Mouse (Mus musculus): ENCODE data around the gene Rad51b.

The Rad51b gene

DNA sequence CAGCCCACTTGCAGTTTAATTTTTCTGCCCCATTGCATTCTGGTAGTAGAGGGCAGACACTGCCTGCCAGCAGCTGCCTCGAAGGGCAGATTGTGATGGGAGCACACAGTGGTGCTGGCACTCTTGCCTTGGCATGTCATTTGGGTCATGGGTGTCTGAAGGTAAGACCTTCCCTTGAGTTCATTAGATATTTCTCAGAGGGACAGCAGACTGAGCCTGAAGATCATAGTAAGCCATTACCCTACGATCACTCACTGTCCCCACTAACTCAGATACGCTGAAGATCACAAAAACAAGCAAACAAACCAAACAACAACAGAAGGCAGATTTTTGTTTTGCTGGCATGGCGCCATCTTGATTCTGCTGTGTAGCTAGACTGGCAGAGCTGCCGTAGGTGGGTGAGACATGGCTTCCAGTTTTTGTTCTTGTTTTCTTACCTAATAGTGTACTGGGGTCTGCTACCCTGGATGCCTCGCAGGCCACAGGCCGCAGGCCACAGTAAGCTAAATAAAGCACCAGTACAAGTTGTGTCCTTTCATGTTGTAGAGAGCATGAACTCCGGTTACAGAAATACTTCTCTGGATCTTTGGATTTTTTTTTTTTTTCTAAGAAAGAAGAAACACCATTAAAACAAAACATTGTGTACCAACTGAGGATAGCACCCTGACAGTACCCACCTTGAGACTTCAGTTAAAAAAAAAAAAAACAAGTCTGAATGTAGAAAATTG, 316.1 kb downstream of the Rad51b start:
- in situ Hi-C loops (cut with MboI, MseI): loop anchor here (5.0 to 25.0 kb wide), 2 partner anchors 174 to 514 kb away; no protein-coding TSS in a partner anchor

- in situ Hi-C loops (cut with MboI, MseI): loop anchor here (5.0 to 25.0 kb wide), 2 partner anchors 173 to 513 kb away; no protein-coding TSS in a partner anchor
These were observed 316.9 kb downstream of the Rad51b start for GRCm38 (mm10) chr12:79613846-79614582.

- in situ Hi-C loops (cut with MboI, MseI): loop anchor here (5.0 to 25.0 kb wide), 2 partner anchors 173 to 513 kb away; no protein-coding TSS in a partner anchor
These were observed 317.5 kb downstream of the Rad51b start for GRCm38 (mm10) chr12:79614583-79614953.

DNA sequence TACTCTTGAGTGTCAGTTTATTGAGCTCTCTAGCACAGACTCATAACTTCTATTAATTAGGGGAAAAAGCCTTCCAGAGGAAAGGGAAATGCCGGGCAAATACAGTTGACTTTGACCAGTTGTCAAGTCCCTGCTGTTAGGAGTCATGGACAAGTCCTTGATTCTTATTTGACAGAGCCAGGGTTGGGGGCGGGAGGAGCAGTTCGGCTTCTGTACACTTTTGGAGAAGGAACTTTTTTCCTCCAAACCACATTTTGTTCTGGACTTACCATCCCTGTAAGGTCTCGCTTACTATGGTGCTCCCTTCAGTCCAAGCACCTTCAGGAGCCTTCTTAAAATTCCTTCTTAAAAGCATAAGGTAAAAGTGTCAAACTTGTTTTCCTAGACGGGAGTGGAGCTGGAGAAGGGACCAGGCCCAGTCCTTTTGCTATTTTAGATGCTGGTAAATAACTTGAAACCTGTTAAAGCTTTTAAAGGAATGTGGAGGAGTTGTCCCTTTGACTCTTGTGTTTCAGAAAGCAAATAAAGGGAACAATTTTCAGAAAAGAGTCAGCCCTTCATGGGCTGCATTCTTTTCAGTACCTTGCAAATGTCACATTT, 318.7 kb downstream of the Rad51b start:
- in situ Hi-C loops (cut with MboI, MseI): loop anchor here (25.0 kb wide), 1 partner anchor 171 kb away; no protein-coding TSS in a partner anchor

GRCm38 (mm10) chr12:79619009-79619408, 321.9 kb downstream of the Rad51b start:
- in situ Hi-C loops (cut with MboI, MseI): loop anchor here (25.0 kb wide), 1 partner anchor 168 kb away; no protein-coding TSS in a partner anchor

- in situ Hi-C loops (cut with MboI, MseI): loop anchor here (25.0 kb wide), 1 partner anchor 167 kb away; no protein-coding TSS in a partner anchor
These were observed 323.6 kb downstream of the Rad51b start for GRCm38 (mm10) chr12:79620693-79621092.

DNA sequence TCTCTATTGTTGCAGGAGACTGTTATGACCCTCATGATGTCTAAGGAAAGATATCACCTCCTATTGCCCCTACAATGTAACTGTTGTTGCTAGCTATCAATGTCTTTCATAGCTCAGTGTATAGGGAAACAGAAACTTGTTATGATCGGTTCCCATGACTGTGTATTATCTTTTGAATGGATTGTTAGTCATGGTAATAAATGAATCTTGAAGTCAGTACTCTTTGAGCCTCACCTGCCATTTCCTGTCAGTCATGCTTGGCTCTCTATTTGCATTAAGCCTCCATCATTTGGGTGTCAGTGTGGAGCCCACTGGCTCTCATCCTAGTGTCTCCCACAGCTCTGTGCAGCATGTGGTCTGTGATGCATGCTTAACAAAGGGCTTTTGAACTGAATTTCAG, 326.2 kb downstream of the Rad51b start:
- in situ Hi-C loops (cut with MboI, MseI): loop anchor here (25.0 kb wide), 1 partner anchor 164 kb away; no protein-coding TSS in a partner anchor

DNA sequence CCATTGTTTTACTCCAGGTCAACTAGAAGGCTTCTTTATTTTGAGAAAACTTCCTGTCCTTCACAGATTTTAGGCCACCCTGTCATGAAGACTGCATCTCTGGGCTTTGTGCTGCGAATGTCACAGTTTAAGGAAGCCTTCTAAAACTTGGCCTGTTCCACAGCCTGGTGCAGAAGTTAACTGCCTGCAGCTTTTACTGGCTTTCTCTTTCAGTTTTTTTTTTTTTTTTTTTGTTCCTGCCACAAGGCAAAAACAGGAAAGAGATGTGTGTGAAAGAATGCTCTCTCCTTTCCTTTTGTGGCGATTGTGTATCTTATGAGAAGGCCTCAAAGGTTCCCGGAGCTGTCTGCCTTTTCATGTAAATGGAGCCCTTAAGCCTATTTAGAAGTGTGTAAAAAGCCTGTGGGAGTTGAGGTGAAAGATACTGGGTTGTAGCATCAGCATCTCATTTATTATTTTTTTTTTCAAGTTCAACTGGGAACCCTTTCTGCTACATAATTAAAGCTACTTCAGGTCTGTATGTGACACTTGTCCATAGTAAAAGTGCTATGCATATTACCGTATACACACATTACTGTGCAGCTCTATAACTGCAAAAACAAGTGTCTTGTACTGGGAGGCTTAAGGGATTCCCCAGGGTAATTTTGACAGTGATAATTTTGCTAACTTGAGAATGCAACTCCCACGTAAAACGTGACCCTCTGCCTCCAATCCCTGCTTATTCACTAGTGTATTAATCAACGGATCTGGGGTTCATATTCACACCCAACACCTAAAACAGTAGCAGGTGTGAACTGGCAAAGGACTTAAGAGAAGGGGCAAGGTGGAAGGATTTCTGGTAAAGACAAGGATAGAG, 328.8 kb downstream of the Rad51b start:
- in situ Hi-C loops (cut with MboI, MseI): no loop called here

DNA sequence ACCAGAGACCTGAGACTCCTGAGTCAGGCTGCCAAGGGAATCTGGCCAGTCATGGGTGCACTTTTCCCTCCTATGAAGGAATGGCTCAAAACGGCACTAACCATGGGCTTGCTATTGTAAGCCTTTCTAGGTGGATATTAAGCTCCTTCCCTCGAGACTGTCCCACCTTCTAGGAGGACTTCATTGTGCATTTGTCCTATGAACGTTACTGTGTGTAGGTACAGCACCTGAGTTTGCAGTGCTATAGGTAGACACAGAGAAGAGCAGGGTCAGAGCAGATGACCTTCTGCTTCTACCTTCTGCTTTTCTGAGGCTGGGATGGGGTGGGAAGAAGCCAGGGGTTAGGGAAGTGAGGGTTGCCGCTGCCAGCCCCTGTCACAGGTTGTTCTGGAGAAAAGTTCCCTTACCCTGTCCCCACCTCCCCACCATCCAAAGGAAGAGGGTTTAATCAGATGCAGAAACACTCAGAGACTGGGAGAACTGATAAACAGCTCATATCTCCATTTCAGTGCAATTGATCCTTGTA, 329.5 kb downstream of the Rad51b start:
- in situ Hi-C loops (cut with MboI, MseI): no loop called here

- in situ Hi-C loops (cut with MboI, MseI): no loop called here
These were observed 330.5 kb downstream of the Rad51b start for GRCm38 (mm10) chr12:79627351-79628120.

GRCm38 (mm10) chr12:79628121-79628774, 331.2 kb downstream of the Rad51b start:
- in situ Hi-C loops (cut with MboI, MseI): no loop called here

DNA sequence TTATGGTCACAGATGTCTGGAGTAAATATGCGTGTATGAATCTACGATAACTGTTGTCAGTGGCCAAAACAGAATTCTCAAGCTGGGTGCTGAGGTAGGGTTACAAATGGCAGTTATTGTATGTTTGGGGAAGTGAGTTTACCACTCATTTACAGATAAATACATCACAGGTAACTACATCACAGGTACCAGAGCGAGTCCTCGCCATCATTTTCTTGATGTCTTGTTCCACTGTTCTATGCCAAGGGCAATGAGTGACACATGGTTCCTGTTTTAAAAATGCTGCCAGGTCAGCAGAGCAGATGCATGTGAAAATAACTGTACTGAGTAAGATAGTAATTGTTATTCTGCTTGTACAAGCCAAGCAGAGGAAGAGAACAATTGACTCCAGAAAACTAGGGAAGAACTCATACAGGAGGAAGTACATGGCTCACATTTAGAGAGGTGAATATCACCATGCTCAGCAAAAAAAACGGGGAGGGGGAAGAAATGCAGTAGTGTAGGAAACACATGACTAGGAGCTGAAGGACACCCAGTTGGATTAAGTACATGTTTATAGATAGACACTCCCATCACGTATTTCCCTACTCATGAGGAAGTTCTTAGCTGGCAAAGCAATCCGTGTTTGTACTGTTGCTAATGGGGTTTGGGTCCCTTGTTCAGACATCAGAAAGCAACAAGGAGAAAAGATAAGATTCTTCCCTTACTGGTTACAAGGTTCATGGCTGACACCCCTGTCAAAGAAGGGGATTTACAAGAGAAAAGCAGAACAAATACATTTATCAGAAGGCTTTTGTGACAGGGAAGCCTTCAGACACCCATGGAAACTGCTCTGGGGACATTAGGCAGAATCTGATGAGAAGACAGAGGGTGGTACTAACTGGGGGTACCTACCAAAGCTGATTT, 333.1 kb downstream of the Rad51b start:
- in situ Hi-C loops (cut with MboI, MseI): no loop called here

DNA sequence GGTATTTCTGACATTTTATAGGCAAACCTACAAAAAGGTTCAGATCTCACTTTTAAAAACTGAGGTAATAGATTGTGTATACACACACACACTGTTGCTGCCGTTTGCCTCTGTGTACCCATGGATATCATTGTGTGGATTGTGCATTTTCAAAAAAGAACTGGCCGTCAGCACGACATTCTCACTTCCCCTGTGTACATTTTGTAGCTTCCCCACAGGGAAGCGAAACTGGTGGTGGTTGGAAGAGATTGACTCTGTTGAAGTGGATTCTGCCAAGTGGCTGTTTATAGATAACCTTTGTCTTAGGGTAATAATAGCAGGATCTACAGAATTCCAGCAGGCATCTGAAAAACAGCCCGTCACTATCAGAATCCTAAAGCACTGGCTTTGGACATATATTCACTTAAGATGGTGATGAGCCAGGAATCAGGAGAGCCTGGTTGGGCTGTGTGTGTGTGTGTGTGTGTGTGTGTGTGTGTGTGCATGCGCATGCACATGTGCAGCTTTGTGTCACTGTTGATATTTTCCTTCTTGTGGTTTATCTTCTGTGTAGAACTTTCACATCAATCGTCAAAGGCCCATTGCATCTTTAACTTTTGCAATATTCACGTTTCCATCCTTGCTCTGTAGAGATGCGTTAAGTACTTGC, 336.5 kb downstream of the Rad51b start:
- in situ Hi-C loops (cut with MboI, MseI): no loop called here

DNA sequence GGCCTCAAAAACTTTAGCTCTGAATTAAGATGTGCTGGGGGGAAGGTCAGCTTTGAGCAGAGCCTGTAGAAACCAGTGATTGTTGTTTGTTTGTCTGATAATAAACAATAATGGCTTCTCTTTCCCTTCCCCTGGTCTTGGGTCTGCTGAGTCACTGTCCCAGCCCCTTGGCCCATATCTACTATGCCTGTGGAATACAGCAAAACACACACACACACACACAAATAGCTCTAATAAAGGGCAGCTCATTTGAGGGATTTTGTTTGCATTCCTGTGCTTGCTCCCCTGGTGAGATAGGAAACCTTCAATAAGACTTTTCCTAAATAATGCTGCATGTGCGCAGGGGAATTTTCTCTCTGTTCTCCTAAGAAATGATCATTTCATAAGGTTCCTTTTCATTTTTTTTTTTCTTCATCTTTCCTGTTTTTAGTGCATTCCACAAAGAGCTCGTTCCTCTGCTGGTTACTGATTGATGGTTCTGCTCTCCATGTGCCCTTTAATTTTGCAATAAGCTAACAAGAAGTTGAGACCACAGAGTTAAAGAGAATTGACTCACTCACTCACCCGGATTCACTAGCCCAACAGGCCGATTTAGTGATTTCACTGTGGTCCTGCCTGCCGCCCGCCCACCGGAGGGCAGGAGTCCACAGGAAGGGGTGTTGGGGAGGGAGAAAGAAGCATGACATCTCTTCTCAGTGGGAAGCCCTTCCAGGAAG, 344.6 kb downstream of the Rad51b start:
- in situ Hi-C loops (cut with MboI, MseI): loop anchor here (10.0 kb wide), 1 partner anchor 473 kb away; the partner anchor contains the start of gene Zfp36l1

DNA sequence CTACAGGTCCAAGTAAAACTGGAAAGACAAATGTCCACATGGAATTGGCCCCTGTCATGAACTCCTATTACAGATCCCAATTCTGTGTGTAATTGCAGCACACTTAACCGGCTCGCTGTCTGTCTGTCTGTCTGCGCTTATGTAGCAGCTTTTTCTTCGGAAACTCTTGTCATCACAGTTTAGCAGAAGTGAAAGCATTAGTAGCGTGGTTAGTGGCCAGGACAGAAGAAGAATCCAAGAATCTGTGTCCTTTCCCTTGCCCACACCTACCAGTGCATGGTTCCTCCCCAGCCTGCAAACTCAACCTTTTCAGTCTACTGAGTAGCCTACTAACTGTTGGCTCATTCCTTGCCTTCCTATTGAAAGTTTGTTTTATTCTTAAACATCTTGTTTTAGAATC, 345.6 kb downstream of the Rad51b start:
- in situ Hi-C loops (cut with MboI, MseI): loop anchor here (10.0 kb wide), 1 partner anchor 472 kb away; the partner anchor contains the start of gene Zfp36l1

DNA sequence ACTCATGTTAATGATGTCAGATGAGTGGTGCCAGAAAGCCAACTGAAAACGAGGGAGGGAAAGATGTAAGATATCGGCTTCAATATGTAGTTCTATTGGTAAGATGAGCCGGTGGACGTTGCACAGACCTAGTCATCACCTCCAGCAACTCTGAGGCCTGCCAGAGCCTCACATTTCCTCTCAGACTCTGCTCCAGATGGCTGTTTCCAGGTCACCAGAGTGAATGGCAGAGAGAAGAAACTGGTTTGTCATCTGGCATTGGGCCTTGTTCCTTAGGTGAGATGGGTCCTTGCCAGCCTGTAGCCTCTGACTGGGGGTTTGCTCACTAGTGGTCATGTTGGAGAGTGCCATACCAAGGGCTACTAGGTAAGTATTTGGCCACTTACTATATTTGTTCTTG, 348.6 kb downstream of the Rad51b start:
- in situ Hi-C loops (cut with MboI, MseI): loop anchor here (10.0 kb wide), 1 partner anchor 469 kb away; the partner anchor contains the start of gene Zfp36l1

DNA sequence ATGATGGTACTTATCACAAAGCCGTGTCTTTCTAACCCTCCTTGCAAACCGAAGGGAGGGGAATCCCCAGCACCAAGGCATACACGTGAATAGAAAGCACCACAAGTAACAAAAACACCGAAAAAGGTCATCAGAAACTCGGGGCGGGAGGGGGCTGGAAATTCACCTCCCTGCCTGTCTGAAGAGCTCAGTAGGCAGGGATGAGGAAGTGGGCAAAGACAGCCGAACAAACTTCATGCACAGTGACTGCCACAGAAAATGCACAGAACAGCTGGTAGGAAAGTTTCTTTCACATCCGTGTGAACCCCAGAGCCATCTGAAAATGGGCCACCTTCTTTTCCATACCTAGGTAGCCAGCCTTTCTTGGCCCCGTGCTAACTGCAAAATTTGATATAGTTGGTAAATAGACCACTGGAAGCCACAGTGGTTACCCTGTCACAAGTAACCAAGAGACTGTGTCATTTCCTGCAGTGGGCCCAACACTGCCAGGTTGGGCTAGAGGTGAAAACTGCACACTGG, 349.6 kb downstream of the Rad51b start:
- in situ Hi-C loops (cut with MboI, MseI): loop anchor here (10.0 kb wide), 1 partner anchor 468 kb away; the partner anchor contains the start of gene Zfp36l1

Data from T-helper 2 cell (primary cell).